Mouse (Mus musculus) thymus, postnatal 14 days (tissue): ENCODE measurements around the gene Cyp2c67.
"Not testable (repeated sequence)": the region's sequence is repeated elsewhere in the genome, so short reads cannot be mapped to it uniquely, and the experiment has no call there.

Source experiments
- DNase-seq: peaks from one replicate; pipeline ENCODE4 v3.0.0; 2021

The Cyp2c67 gene

DNA sequence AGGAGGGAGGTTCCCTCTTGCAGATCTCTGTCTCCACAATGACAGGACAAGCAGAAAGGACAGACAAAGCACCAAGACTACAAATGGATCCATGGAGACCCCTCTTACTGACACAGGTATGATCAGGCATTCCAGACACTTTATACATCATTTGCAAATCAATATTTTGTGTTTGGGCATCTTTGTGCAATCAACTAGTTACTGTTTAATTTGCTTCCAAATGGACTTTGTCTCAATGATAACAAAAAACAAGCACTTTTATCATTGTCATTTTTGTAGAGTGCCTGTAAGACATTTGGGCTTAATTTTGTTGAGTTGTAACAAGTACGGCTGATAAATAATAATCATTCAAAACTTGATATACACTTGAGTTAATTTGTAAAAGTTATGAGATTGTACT, at the start of gene Cyp2c67:
Gene Cyp2c67 (minus strand): TSS at position 114 of the 400 bp plus-strand sequence.
- no peak for DNase-seq

DNA sequence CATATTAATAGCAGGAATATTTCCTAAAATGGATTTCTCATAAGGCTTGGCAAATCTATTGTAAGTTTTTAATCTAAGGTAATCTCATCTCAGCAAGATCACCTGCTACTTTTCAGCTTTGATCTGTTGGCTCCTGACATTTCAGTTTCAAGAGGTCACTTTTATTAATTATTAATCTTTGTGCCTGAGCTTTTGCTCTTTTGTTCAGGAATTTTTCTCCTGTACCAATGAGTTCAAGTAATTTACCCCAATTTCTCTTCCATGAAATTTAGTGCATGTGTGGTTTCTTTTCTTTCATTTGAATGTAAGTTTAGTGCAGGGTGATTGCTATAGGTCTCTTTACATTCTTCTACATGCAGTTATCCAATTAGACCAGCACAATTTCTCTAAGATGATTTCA, 16.8 kb upstream of the Cyp2c67 start:
- DNase-seq = not testable (repeated sequence)

DNA sequence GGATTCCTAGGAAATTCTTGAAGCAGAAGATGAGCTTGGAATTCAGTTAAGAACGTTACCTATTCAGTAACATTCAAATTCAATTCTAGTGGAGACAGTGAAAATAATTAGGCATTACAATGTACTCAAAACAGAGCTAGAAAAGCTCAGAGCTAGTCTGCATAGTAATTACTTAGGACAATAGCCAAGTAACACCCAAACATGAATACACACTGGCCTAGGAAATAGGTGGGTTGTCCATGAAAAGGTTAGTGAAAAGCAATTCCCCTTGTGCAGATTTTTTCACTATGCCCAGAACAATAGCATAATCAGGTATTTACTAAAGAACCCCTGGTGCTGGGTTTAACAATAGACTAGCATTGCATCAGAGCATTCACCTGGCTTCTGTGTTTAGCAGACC, 3.5 kb upstream of the Cyp2c67 start:
- DNase-seq = no peak

DNA sequence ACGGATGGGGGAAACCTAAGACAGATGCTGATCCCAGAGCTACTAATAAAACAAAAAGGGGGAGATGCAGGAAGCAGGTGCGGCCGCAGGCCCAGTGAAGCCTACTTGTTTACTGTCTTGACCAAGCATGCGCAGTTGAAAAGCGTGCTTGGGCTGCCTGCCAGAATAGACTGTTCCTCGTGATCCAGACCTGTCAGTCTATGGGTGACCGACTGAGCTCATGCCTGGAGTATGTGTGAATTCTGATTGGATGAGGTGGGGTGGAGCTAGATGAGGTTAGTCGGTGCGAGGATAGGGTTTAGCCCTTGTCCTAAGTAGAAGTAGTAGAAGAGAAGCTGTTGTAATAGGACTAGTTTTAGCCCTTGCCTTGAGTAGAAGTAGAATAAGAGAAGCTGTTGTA, 1.3 kb downstream of the Cyp2c67 start:
- no peak for DNase-seq

DNA sequence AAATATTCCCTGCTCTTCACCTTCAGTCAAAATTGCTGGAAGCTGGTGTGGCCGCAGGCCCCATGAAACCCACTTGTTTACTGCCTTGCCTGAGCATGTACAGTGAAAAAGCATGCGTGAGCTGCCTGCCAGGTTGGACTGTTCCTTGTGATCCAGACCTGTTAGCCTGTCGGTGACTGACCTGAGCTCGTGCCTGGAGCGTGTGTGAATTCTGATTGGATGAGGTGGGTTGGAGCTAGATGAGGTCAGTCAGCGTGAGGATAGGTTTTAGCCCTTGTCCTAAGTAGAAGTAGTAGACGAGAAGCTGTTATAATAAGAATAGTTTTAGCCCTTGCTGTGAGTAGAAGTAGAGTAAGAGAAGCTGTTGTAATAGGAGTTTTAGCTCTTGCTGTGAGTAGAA, 4.3 kb downstream of the Cyp2c67 start:
- DNase-seq = not testable (repeated sequence)
